Mouse (Mus musculus) kidney, adult 9 months (tissue): ENCODE results near the gene Wnk1.
"Not testable (repeated sequence)": the region's sequence is repeated elsewhere in the genome, so short reads cannot be mapped to it uniquely, and the experiment has no call there.

Experiments
- DNase-seq: peaks from one replicate; pipeline ENCODE4 v3.0.0; 2022

Gene Wnk1

DNA sequence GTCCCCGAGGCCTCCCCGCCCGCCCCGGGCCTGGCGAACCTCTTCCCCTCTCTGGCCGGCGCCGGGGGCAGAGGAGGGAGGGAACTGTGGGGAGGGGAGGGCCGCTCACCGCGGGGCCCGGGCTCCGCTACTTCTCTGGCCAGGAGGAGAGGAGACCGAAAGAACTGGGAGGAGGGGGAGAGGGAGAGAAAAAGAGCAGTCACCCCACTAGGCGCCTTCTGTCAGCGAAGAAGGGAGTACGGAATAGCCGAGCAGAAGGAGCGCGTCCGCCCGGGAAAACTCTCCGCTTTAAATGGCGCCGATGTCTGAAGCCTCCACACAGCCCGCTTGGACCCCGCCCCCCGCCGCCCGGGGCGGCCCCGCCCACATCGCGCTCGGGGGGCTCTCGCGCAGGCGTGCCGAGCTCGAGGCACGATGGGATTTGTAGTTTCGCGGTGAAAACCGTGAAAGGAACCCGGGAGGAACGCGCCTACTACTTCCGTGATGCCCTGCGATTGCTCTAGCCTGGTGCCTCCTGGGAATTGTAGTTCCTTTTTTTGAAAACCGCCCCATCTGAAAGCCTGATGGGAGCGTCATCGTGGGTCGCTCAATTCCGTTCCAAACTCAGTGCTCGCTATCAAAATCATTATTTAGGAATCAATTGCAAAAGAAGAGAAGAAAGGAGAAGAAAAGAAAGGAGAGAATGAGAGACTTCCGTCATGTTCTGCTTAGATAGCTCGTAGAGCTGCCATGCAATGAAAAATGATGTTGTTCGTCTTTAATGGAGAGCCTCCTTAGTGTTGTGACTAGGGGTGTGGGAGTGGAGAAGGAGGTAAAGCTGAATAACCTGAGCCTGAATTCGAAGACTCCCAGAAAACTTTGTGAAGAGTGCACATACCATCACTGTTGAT is at the start of gene Wnk1:
Gene Wnk1, minus strand, starts transcription at position 307 of the 890 bp plus-strand sequence.
- DNase-seq = peak; percentile 99

DNA sequence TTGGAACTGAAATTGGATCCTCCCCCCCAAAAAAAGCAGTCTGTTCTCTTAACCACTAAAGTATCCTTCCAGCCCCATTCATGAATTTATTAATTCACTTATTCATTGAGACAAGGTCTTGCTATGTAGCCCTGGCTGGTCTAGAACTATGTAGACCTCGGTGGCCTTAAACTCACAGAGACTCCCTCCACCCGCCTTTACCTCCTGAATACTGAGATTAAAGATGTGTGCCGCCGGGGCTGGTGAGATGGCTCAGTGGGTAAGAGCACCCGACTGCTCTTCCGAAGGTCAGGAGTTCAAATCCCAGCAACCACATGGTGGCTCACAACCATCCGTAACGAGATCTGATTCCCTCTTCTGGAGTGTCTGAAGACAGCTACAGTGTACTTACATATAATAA is 48.6 kb upstream of the Wnk1 start:
- DNase-seq = not testable (repeated sequence)

GRCm38 (mm10) chr6:120085832-120086231 is 47.4 kb upstream of the Wnk1 start:
- DNase-seq = no peak

GRCm38 (mm10) chr6:120084983-120085382 is 46.5 kb upstream of the Wnk1 start:
- DNase-seq = no peak

DNA sequence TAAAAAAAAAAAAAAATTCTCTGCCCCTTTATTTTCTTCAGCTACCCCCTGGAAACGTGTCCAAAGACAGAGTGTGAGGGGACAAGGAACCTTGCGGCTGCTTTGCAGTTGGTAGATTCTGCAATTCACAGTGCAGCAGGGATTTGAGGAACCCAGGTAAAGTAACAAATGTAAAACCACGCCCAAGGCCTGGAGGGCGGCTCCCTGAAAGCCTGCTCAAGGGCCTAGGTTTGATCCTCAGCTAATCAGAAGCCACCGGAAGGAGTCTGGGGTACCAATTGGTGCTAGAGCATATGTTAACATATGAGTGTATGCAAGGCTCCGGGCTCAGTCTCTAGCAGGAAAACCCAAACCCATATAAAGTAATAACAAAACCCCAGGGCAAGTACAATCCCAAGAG is 45.0 kb upstream of the Wnk1 start:
- DNase-seq = no peak

- DNase-seq = no peak
Observed at GRCm38 (mm10) chr6:120082951-120083411, 44.5 kb upstream of the Wnk1 start.

DNA sequence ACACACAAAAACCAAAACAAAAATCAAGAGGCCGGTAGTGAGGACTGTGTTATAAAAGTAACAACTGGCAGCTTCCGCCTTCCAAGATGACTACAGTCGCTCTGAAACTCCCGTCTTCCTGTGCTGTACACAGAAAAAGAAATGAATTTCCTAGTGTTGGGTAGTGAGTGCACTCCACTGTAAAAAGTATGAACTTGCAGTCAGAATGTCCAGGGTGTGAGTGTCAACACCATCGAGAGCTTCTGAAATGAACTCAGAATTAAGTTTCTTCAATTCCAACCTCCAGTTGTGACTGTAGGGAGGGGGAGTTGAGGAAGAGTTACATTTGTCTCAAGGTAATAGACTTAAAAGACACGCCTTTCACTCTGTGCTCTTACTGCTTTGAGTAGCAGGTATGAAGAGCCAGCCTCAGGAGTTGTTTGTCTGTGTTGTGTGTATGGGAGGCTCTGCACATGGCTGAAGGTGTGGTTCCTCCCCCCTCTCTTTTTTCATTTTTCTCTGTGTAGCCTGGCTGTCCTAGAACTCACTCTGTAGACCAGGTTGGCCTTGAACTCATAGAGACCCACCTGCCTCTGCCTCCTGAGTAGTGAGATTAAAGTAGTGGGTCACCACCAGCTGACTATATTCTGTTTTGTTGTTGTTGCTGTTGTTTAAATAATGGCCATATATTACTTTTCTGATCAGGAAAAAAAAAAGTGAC is 43.9 kb upstream of the Wnk1 start:
- no peak for DNase-seq

DNA sequence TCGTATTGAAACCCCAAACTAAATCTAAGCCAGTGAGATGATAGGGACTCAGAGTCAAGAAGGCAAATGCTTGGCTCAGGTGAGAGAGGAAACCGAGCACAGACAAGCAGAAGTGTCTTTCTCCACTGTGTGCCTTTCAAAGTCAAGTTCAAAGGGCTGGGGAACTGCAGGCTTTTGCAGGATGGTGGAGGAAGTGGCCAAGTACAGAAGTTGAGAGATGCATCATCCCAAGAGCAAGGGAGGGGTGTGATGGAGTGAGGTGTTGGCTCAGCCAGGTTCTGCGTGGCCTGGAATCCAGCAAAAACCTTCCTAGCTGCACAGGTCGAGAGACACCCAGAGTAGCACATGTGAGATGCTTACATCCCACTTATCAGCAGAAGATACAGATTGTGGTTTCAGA is 43.0 kb upstream of the Wnk1 start:
- no peak for DNase-seq

GRCm38 (mm10) chr6:120079547-120079946 is 41.1 kb upstream of the Wnk1 start:
- no peak for DNase-seq

- no peak for DNase-seq
Observed at GRCm38 (mm10) chr6:120076619-120077450, 38.4 kb upstream of the Wnk1 start.

- no peak for DNase-seq
Observed at GRCm38 (mm10) chr6:120072630-120073029, 34.2 kb upstream of the Wnk1 start.

GRCm38 (mm10) chr6:120069546-120069945 is 31.1 kb upstream of the Wnk1 start:
- no peak for DNase-seq

- DNase-seq = no peak
Observed at GRCm38 (mm10) chr6:120065552-120066177, 27.2 kb upstream of the Wnk1 start.

- no peak for DNase-seq
Observed at GRCm38 (mm10) chr6:120064627-120065026, 26.2 kb upstream of the Wnk1 start.

- no peak for DNase-seq
Observed at GRCm38 (mm10) chr6:120062934-120063333, 24.5 kb upstream of the Wnk1 start.

- no peak for DNase-seq
Observed at GRCm38 (mm10) chr6:120055666-120056540, 17.4 kb upstream of the Wnk1 start.

GRCm38 (mm10) chr6:120054412-120054811 is 15.9 kb upstream of the Wnk1 start:
- DNase-seq = no peak

- no peak for DNase-seq
Observed at GRCm38 (mm10) chr6:120047705-120048292, 9.3 kb upstream of the Wnk1 start.

DNA sequence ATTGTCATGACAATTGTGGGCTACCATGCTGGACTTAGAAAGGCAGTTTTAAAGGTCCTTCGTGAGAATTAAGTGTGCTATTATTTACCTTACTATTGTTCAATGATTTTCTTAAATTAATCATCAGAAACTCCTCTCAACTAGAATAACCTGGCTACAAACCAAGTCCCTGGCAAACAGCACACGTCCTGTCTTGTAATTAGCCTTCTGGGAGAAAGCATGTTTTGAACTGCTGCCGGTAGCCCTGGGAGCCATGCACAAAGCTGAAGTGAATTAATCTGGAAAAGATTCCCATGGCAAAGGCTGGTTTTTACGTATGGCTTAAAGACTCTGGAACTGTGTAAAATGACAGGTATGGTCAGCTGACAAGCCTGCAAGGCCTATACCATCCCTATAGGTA is 6.9 kb upstream of the Wnk1 start:
- DNase-seq = no peak

- DNase-seq = no peak
Observed at GRCm38 (mm10) chr6:120042632-120043220, 4.3 kb upstream of the Wnk1 start.

DNA sequence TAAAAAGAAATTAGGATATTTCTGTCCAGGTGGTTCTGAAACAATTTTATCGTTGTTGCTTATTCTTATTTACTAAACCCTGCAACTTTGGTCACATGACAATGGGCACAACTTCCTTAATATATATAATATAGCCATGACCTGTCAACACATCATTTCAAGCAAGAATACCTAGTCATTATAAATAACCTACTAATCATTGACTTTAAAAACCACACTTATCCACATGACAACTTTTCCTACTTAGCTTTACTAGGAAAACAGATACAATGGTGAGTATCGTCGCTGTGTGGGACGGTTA is 2.0 kb upstream of the Wnk1 start:
- no peak for DNase-seq
